Mouse (Mus musculus): ENCODE results near the gene Rlbp1.

The Rlbp1 gene

GRCm38 (mm10) chr7:79386422-79387133 lies at the start of gene Rlbp1:
Gene Rlbp1, minus strand, starts transcription at chr7:79387048.
- no peak for DNase-seq (ENCODE audit: low spot score)

- peak; percentile 17 for DNase-seq (ENCODE audit: low spot score)
Observed at GRCm38 (mm10) chr7:79428243-79428642, 41.4 kb upstream of the Rlbp1 start.

GRCm38 (mm10) chr7:79425804-79426203 lies 39.0 kb upstream of the Rlbp1 start:
- no peak for DNase-seq (ENCODE audit: low spot score)

- DNase-seq (ENCODE audit: low spot score): no peak
Observed at GRCm38 (mm10) chr7:79422876-79423275, 36.0 kb upstream of the Rlbp1 start.

GRCm38 (mm10) chr7:79419950-79420349 lies 33.1 kb upstream of the Rlbp1 start:
- no peak for DNase-seq (ENCODE audit: low spot score)

- no peak for DNase-seq (ENCODE audit: low spot score)
Observed at GRCm38 (mm10) chr7:79414449-79415375, 27.9 kb upstream of the Rlbp1 start.

- DNase-seq (ENCODE audit: low spot score): no peak
Observed at GRCm38 (mm10) chr7:79400296-79400695, 13.4 kb upstream of the Rlbp1 start.

GRCm38 (mm10) chr7:79398971-79399370 lies 12.1 kb upstream of the Rlbp1 start:
- DNase-seq (ENCODE audit: low spot score): no peak

GRCm38 (mm10) chr7:79398426-79398825 lies 11.6 kb upstream of the Rlbp1 start:
- no peak for DNase-seq (ENCODE audit: low spot score)

GRCm38 (mm10) chr7:79397446-79397963 lies 10.7 kb upstream of the Rlbp1 start:
- no peak for DNase-seq (ENCODE audit: low spot score)

- no peak for DNase-seq (ENCODE audit: low spot score)
Observed at GRCm38 (mm10) chr7:79395186-79395585, 8.3 kb upstream of the Rlbp1 start.

GRCm38 (mm10) chr7:79394666-79395065 lies 7.8 kb upstream of the Rlbp1 start:
- DNase-seq (ENCODE audit: low spot score): no peak

- no peak for DNase-seq (ENCODE audit: low spot score)
Observed at GRCm38 (mm10) chr7:79393924-79394323, 7.1 kb upstream of the Rlbp1 start.

GRCm38 (mm10) chr7:79392860-79393513 lies 6.1 kb upstream of the Rlbp1 start:
- DNase-seq (ENCODE audit: low spot score): peak; percentile 42

GRCm38 (mm10) chr7:79391883-79392649 lies 5.2 kb upstream of the Rlbp1 start, which contains the start of gene Fanci:
Gene Fanci, plus strand, starts transcription at chr7:79391929.
- DNase-seq (ENCODE audit: low spot score): peak; percentile 98

- DNase-seq (ENCODE audit: low spot score): peak; percentile 39
Observed at GRCm38 (mm10) chr7:79391471-79391870, 4.6 kb upstream of the Rlbp1 start.

- no peak for DNase-seq (ENCODE audit: low spot score)
Observed at GRCm38 (mm10) chr7:79390141-79390708, 3.4 kb upstream of the Rlbp1 start.

- DNase-seq (ENCODE audit: low spot score): peak; percentile 44
Observed at GRCm38 (mm10) chr7:79388671-79389206, 1.9 kb upstream of the Rlbp1 start.

GRCm38 (mm10) chr7:79387991-79388390 lies 1.1 kb upstream of the Rlbp1 start:
- no peak for DNase-seq (ENCODE audit: low spot score)

- DNase-seq (ENCODE audit: low spot score): no peak
Observed at GRCm38 (mm10) chr7:79387140-79387539, 292 bp upstream of the Rlbp1 start.
